Mouse (Mus musculus): ENCODE data around the gene Cnot9. TPM values are rescaled to one million over a fixed set of nuclear protein-coding genes. Genes with fewer than 3 reads are reported as not detected.

Gene Cnot9
- polyA plus RNA-seq (2012), result 34.8 and 35.0 TPM in 2 replicates

DNA sequence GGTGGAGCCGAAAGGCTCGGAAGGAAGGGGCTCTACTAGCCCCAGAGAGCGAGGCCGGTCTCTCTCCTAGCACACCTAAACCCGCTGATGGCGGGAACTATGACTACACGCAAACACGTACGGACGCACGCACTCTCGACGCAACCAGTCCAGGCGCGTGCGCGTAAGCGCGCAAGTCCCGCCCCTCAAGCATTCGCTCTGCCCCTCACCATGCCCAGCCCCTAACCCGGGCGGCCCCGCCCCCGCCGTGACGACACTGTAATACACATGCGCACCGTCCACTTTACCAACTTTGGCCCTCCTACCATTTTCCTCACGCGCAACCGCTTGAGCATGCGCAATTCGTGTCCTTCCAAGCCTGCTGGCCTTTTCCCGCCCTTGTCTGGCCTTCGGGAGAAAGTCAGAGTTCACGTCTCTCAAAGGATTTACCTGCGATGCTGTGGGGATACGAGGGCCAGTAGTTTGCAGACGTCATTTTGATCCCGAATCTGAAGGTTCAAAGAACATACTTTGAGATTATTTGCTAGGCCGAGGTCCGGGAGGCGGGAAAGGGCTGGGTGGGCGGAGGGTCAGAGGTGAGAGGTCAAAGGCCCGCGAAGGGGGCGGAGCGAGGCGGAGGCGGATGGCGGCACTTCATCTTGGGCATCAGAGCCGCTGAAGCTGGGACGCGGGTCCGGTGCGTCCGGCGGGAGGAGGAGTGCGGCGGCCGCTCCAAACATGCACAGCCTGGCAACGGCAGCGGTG is at the start of gene Cnot9:
Cnot9 (plus strand) TSS at position 338 of the 744 bp plus-strand sequence.
- no peak for TF ChIP-seq GATA1 (IDR thresholded peaks at IDR 0.05; ENCODE audit: low read length)

DNA sequence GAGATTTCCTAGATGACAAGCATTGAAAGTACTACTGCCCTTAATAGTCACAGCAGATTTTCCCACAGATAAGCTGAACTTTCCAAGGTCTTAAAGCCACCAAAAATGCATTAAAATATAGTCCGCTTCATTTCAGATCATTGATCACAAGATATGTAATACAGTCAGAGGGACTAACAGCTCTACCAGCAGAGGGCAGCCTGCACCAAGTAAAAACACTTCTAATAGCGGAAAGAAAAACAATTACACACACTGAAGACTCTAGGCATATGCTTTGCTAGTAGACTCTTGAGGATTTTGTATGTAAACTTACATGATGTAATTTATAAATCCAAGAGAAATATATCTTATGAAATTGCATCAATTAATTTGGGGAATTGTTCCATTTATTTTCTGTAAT is 45.6 kb upstream of the Cnot9 start:
- no peak for TF ChIP-seq GATA1 (IDR thresholded peaks at IDR 0.05; ENCODE audit: low read length)

DNA sequence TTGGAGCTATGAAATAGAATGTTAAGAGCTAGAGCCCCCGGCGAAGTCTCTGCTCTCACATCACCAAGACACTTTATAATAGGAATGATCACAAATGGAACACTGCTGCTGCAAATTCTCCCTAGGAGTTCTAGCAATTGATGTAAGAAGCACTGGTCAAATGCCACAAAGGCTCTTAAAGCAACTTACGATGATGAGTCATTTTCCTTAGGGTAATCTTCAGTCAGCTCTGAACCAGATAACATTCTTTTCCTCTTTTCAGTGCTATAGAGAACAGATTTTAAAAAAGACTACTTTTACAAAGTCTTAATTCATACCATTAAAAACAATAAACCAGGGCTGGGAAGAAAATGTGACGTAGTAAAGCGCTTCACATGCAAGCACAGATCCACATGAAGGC is 20.1 kb upstream of the Cnot9 start:
- no peak for TF ChIP-seq GATA1 (IDR thresholded peaks at IDR 0.05; ENCODE audit: low read length)

DNA sequence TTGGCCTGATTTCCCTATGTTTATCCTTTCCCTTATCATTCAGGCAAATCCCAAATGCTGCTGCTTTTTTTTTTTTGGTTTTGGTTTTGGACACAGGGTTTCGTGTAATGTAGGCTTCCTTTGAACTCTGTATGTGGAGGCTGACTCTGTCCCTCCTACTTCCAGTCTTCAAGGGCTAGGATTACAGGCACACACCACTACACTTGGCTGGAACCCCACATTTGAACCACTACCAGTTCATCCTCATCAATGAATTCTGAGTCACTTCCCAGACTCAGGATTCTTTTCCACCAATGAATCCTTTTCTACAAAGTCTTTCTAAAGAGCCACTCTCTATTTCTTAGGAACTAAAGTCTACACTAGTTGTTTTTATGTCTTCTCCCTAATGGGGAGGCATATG is 4.8 kb upstream of the Cnot9 start:
- TF ChIP-seq GATA1 (IDR thresholded peaks at IDR 0.05; ENCODE audit: low read length), result no peak

DNA sequence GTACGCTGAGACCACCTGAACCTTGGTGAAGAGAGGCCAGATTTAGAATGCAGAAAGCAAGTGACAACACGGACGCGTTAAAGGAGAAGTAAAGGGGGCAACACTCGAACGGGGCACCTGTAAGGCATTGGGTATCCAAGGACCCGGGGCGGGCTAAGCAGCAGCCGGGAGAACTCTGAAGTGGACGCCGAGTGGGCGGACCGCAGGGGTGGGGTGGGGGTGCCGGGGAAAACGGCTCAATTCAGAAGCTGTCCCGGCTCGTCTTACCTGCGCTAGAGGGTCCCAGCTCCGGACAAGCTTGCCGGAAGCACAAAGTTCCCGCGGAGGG is 501 bp upstream of the Cnot9 start:
- TF ChIP-seq GATA1 (IDR thresholded peaks at IDR 0.05; ENCODE audit: low read length), result no peak

DNA sequence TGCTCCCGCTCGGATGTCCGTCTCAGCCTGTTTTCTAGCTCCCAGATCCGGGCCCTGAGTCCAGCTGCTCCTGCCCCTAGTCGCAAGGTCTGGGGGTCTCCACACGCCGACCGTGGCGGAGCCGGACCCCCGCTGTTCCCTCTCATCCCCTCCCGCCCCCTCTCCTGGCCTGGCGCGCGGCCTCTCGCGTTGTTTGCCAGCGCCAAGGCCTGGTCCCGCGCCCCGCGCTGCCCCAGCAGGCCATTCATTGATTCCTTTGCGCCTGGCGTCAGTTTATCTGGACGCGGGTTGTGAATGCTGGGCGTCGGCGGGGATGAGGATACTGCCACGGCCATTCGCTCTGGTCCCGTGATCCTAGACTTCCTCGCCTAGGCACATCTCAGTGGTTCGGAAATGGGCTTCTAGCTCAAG is 618 bp downstream of the Cnot9 start:
- no peak for TF ChIP-seq GATA1 (IDR thresholded peaks at IDR 0.05; ENCODE audit: low read length)

DNA sequence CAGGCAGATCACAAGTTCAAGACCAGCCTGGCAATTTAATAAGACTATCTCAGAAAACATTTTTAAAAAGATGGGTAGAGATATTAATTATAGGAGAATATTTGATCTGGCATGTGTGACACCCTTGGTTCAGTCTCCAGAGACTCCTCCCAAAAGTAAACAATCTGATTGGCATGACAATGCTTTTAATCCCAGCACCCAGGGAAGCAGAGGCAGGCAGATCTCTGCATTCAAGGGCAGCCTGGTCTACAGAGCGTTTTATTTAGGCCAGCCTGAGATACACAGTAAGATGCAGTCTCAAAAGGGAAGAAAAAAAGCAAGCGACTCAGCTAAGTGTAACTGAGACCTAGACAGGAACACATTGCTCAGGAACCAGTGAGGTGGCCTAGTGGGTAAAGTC is 1.9 kb downstream of the Cnot9 start:
- TF ChIP-seq GATA1 (IDR thresholded peaks at IDR 0.05; ENCODE audit: low read length), result no peak

DNA sequence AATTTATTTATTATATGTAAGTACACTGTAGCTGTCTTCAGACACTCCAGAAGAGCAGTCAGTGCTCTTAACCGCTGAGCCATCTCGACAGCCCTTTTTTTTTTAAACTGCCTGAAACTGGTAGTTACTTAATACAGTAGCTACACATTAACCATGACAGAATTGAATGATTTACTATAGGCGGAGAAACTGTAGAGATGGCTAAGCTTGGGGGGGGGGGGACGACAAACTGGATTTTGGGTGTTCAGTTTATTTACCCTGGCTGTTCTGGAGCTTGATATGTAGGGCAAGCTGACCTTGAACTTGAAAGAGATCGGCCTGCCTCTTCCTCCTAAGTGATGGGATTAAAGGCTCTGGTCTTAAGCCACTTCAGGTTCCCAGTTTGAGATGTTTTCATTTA is 5.4 kb downstream of the Cnot9 start:
- TF ChIP-seq GATA1 (IDR thresholded peaks at IDR 0.05; ENCODE audit: low read length), result no peak

DNA sequence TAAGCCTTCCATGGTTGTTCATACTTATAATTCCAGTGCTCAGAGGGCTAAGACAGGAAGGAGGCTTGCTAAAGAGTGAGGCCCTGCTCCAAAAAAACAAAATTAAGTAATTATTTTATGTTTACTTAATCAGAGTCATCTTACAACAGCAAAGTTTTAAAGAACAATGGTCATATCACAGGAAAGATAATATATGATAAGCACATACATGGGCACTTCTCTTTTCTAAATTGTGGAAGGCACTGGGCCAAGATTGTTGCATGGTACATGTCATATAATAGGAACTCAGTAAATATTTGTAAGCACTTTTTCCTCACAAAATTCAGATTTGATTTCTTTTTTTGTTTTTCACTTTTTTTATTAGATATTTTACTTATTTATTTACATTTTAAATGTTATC is 14.0 kb downstream of the Cnot9 start:
- TF ChIP-seq GATA1 (IDR thresholded peaks at IDR 0.05; ENCODE audit: low read length), result no peak

DNA sequence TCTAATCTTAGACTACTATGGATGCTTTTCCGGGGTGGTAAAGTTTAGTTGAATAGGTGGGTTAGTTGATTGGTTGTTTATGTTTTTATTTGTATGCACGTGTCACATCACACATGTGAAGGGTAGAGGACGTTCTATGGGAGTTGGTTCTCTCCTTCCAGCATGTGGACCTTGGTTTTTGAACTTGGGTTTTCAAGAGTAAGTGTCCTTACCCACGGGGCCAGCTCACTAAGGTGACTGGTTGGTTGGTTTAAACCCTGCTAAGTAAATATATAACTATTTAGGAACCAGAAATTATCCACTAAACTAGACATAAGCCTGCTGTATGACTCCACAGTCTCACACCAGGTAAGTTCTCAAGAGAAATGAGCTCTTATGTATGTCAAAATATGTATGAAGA is 18.9 kb downstream of the Cnot9 start:
- TF ChIP-seq GATA1 (IDR thresholded peaks at IDR 0.05; ENCODE audit: low read length), result no peak

DNA sequence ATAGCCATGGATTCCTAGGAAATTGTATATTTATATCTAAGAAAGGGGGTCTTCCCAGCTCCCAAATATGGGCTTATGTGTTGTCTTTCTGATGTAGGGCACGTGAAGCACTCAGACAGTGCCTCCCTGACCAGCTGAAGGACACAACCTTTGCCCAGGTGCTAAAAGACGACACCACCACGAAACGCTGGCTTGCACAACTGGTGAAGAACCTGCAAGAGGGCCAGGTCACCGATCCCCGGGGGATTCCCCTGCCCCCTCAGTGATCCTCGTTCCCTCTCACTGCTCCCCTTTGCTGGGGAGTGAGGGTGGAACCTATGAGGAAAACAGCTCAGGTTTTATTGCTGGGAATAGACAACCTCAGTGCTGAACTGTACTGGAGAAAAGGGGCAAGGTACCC is 22.7 kb downstream of the Cnot9 start:
- TF ChIP-seq GATA1 (IDR thresholded peaks at IDR 0.05; ENCODE audit: low read length), result no peak

DNA sequence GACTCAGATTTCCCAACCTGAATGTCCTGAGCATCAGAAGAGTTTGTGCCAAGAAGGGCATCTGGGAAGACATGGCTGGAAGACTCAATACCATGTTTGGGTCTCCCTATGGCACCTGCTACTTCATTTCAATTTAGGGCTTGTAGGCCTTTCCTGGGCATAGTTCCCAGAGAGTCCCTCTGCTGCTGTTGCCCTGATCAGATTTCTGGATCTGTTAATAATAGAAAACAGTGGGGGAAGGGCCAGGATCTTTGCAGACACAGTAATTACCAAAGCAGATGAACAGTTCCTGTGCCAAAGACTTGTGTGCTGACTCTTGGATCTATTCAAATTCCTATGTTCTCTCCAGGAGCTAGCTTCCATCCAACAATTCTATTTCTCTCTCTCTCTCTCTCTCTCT is 32.8 kb downstream of the Cnot9 start:
- no peak for TF ChIP-seq GATA1 (IDR thresholded peaks at IDR 0.05; ENCODE audit: low read length)

DNA sequence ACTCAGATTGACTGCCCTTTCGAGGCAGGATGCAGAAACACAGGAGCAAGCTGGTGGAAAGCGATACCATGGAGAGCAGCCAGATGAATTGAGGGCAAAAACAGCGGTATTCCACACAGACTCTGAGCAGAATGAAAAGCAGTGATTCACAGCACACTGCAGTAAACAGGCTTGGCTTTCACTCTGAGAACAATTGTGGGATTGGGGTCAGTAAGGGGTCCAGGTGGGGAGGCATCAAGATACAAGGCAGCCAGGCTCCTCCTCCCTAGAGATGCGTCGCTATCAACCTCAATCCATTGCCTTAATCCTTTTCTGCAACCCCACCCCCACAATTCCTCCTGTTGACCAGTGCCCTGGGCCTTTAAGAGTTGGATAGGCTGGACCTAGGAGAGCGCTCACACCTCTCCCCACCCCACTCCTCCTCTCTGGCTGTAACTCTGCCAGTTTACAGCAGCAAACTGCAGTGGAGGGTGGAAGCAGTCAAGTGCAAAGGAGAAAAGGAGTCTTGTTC is 36.6 kb downstream of the Cnot9 start, which contains the start of gene Plcd4:
Plcd4 (plus strand) TSS at position 438 of the 511 bp plus-strand sequence.
- no peak for TF ChIP-seq GATA1 (IDR thresholded peaks at IDR 0.05; ENCODE audit: low read length)

DNA sequence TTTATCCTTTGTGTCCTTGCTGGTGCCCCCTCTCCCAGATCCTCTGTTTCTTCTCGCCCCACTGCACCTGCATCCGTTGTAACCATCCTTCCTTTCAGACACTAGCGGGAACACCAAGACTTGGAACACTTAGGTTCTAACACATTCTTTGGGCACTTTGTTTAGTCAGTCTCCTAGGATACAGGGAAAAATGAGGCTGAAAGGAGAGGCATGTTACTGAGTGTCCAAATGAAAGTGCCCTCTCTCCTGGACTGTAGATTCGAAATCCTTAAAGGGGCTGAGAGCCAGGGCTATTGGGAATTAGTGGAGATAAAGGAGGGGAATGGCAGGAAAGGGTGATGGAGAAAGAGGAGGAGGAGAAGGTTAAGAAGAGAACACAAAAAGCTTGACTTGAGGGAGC is 38.3 kb downstream of the Cnot9 start, which contains the start of gene Usp37:
Usp37 (minus strand) TSS at position 101 of the 400 bp plus-strand sequence.
- no peak for TF ChIP-seq GATA1 (IDR thresholded peaks at IDR 0.05; ENCODE audit: low read length)

DNA sequence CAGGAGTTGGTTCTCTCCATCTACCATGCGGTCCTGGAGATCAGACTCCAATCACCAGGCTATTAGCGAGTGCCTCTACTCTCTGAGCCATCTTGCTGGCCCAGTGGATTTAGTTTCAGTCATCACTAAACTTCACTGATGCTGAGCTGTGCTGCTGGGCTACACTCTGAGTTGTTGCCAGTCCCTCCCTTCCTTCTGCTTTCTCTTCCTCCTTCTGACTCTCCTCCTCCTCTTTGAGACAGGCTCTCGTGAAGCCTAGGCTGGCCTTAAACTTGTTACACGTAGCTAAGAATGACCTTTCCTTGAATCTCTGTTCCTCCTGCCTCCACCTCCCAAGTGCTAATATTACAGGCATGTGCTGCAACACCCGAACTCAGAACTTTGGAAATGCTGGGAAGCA is 53.2 kb downstream of the Cnot9 start:
- no peak for TF ChIP-seq GATA1 (IDR thresholded peaks at IDR 0.05; ENCODE audit: low read length)

DNA sequence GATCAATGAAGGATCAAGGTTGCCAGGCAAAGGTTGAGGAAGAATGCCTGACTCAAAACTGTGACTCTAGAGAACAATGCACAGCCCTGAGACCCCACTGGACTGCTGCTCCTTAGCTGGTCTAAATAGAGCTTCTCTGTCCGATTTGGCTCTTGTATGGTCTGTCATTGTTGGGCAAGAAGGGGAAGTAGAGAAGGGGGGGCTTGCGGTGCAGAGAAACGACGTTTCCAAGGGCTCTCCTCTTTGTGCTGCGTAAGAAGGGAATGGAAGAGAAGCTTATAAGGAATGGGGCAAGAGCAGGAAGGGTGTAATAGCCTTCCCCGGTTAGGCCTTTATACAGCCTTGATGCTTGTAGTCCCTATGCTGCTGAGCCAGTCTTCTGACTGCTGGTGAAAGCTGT is 60.0 kb downstream of the Cnot9 start:
- TF ChIP-seq GATA1 (IDR thresholded peaks at IDR 0.05; ENCODE audit: low read length), result no peak
